Mouse (Mus musculus): ENCODE measurements at regions not wholly inside any gene's neighbourhood (a gene's known extent, or its start where the extent isn't known, plus 50 kb on each side); places are given as distances from the start of the nearest gene placed in this dataset.

DNA sequence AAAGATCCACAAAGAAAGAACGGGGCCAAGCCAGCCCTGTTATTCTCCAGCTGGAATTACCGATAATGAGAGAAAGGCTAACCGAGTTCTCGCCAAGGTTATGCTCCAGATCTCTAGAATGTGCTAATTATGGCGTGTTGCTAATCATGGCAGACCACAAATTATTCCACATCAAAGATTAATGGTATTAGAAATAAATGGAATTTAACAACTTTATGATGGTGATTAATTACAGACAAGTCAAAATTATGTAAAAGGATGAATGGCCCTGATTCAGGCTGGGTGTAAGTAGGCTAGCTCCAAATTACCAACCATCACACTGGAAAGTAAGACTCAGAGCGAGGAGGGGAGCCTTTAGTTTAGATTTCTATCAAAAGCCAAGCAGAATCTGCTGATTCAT is 151.0 kb upstream of the Stac start:
- in situ Hi-C loops (cut with MboI; ENCODE audit: unreplicated experiment in 2 of 2) = no loop called here

DNA sequence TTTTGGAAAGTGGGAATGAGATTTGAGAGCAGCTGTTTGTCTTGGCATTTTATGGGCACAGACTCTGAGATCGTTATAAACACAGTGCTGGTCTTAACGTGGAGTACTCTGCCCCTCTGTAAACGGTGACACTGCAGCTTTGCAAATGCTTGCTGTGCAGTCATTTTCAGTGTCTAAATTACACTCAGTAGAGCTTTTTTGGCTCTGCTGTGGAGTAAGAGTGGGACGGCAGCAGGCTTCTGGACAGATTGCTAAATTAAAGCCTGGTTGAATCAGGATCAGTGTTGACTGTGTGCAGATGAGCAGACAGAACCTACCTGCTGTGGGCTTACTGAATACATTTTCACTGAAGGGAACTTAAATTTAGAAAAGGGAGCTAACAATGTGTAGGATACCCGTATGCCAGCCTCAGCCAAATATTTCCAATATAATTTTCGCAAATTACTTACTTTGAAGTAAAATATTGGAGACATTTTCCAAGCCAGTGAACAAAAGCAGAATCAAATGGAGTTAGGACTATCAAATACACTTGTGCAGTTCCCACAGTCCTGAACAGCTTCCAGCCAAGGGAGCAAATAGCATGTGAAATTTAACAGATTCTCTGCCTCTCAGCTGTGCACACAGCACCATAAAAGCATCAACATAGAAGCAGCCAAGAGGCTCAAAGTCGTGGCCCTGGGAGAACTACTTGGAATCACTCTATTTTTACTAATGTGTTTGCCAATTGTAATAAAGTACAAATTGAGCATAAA is 148.1 kb upstream of the Stac start:
- in situ Hi-C loops (cut with MboI; ENCODE audit: unreplicated experiment in 2 of 2) = no loop called here

DNA sequence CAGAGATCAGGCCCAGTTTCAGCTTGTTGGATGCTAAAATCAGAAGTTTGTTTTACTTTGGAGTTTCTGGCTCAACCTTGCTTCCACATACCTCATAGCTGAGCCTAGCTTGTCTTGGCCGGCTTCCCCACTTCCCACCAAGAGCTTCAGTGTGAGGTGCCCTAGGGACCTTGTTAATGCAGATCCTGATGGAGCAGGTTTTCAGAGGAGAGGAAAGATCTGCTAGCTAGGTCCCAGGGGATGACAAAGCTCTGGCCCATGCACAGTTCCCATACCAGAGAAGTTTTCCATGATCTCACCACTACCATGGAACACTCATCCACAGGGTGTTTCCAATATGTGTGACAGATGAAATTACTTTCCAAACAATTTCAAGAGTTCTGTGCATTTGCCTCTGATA is 131.9 kb upstream of the Stac start:
- in situ Hi-C loops (cut with MboI; ENCODE audit: unreplicated experiment in 2 of 2) = no loop called here

DNA sequence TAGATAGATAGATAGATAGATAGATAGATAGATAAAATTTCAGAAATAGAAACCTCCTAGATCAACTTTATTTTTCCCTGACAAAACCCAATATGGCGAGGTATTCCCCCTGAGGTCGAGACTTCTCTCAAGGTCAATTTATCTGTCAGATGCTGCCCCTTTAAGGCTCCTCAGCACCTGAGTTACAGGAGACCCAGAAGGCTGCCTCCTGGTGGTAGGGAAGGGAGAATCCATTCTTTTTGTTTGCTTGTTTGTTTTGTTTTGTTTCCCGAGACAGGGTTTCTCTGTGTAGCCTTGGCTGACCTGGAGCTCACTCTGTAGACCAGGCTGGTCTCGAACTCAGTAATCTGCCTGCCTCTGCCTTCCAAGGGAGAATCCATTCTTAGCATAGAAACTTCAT is 127.3 kb upstream of the Stac start:
- in situ Hi-C loops (cut with MboI; ENCODE audit: unreplicated experiment in 2 of 2) = no loop called here

DNA sequence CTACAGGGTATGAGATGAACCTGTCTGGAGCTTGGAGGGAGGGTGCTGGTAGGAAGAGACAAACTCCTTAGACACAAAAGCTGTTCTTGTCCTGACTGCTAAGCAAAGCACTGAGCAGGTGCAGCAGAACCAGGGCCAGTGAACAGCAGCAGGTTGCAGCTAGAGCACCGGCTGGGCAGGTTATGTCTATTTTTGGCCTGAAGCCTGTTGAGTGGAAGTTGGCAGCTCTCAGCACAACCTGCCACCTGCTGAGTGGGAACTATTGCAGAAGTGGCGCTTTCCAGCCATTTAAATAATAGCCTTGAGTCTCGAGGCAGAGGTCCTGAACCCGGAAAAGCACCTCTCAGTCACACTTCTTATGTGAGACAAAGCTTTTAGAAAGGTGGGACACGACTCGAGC is 114.8 kb upstream of the Stac start:
- in situ Hi-C loops (cut with MboI; ENCODE audit: unreplicated experiment in 2 of 2) = no loop called here

DNA sequence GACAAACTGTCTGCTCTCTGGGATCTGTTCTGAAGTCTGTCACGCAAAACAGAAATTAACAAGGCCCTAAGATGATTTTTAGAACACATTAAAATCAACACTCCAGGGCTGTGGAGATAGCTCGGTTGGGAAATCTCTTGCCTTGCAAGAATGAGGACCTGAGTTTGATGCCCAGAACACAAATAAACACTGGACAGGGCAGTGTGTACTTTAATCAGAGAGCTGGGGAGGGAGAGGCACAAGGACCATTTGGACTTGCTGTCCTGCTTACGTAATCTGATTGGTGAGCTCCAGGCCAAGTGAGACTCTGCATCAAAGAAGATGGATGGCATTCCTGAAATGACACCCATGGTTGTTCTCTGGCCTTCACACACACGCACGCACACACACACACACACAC is 111.2 kb upstream of the Stac start:
- in situ Hi-C loops (cut with MboI; ENCODE audit: unreplicated experiment in 2 of 2) = no loop called here

DNA sequence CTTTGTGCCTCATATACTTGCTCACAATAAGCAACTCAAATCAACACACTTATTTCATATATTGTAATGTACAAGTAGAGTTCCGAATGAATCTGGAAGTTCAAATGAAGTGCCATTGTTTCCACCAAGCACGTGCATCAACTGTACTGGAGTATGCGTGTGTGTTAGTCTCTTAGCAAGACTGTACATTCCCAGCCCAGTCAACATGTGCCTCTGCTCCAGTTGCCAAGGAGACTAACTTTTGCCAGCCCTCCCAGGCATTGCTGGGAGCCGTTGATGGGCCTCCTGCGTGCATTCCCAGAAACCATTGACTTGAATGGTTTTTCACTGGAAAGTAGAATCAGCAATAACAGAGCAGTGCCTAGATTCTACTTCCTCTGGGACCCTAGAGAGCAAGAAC is 110.7 kb upstream of the Stac start:
- in situ Hi-C loops (cut with MboI; ENCODE audit: unreplicated experiment in 2 of 2) = no loop called here

DNA sequence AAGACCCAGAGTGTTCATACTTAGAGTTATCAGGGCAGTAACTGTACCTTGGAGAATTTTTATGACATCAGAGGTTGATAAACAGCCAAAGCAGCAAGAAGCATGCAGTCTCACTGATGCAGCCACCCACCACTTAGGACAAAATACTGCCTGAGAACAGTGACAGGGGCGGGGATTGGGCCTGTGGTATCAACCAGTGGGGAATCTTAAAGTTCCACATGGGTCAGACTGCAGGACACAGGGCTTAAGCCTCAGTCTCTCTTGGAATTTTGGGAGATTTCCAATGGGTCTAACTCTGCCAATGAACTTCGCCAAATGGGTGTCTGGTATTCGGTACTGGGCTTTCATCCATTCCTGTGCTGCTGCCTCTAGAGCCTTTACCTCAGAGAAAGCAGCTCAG is 88.8 kb upstream of the Stac start:
- in situ Hi-C loops (cut with MboI; ENCODE audit: unreplicated experiment in 2 of 2) = no loop called here

DNA sequence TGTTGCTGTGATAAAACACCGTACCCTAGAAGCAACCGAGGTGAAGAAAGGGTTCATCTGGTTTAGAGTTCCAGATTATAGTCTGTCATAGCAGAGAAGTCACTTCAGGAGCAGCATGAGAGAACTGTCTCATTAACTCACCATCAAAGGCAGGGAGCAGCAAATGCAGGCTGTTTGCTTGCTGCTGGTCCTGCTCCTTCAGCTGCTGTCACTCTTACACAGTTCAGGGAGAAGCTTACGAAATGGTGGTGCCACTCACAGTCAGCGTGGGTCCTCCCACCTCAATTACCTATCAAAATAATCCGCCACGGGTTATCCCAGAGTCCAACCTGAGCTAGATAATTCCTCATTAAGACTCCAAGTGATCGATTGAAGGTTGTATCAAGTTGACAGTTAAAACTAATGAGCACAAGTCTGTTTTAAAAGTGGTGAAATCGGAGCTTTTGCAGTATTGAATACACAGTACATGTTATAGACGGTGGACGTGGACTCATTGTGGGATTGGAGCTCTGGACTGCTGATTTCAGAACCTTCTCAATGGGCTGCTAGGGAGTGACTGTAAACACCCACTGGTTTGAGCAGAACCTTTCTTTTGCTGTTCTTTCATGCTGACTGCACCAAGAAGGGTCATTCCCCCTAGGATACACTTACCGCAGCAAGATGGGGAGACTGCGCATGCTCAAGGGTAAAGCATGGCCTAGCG is 87.4 kb upstream of the Stac start:
- in situ Hi-C loops (cut with MboI; ENCODE audit: unreplicated experiment in 2 of 2) = no loop called here

DNA sequence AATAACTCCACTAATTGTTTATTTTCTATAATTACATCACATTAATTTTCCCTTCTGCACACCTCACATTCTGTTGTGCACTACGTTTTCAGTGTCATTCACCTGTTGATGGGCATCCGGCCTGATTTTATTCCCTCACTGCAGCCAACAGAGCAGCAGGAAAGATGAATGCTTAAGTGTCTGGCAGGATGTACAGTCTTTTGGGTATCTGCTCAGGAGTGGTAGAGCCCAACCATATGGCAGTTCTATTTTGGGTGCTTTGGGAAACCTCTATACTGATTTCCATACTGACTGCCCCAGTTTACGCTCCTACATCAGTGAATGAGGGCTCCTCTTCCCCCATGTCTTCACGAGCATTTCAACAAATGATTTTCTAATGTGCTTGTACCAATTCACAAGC is 84.1 kb upstream of the Stac start:
- in situ Hi-C loops (cut with MboI; ENCODE audit: unreplicated experiment in 2 of 2) = no loop called here

DNA sequence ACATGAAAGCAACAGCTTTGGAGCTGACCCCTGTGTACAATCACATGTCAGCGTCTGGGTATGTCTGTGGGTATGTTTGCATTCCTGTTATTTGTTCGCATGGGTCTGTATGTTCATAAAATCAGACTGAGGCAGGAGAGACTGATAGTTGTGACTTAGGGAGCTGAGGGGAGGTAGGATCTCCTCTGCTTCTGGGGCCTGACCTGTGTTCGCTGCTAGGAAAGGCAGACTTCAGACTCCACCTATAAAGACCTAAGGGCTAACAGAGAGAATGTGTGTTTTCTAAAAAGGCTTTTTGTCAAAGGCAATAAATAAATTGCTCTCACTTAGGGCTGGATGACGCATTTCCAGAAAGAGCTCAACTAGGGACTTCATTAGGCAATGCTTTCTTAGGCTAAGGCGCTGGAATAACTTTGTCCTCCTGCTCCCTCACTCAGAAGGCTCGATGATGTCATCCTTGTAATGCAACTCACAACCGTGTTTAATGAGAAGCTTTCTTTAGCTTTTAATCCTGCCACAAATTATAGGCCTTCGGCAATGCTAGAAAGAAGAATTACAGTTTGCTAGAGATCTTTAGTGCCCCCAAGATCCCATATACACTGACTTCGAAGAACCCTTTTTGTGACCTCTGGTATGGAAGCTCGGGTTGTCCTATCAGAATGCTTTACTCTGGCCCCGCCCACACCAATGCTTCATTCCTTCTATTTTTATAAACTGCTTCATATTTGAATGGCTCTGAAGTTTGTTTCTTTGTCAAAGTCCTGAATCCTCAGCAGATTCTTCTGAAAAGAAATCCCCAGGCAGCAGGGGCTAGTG is 72.7 kb upstream of the Stac start:
- in situ Hi-C loops (cut with MboI; ENCODE audit: unreplicated experiment in 2 of 2) = no loop called here

DNA sequence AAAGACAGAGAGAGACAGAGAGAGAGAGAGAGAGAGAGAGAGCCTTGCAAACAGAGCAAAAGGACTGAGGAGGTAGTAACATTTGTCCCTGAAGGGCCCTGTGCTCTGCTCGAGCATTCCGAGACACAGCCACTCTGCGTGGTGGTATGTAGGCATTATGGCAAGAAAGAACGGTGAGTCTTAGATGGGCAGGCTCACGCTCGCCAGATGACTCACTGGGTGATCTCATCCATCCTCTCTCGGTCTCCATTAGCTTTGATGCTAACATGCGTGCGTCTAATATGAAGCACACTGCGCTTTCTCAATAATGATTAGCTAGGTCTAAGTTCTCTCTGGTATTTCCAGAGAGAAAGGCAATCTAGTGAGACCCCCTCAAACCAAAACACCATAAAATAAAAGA is 65.1 kb upstream of the Stac start:
- in situ Hi-C loops (cut with MboI; ENCODE audit: unreplicated experiment in 2 of 2) = no loop called here

DNA sequence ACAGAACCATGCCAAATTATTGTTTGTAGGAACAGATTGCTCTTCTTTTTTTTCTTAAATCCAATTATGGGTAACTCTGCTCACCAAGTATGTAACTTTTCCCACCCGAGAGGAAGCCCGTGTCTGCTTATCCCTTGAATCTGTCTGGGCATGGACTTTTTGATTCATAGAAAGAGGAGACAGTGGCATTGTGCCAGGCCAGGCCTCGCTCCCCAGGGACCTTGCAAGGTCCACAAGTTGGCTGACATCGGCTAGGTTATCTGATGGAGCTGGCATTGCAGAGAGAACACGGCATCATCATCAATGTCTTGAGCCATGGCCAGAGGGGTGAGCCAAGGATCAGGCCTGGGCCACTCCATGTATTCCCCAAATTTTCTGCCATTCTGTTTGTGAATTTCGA is 56.0 kb upstream of the Stac start:
- in situ Hi-C loops (cut with MboI; ENCODE audit: unreplicated experiment in 2 of 2) = no loop called here

DNA sequence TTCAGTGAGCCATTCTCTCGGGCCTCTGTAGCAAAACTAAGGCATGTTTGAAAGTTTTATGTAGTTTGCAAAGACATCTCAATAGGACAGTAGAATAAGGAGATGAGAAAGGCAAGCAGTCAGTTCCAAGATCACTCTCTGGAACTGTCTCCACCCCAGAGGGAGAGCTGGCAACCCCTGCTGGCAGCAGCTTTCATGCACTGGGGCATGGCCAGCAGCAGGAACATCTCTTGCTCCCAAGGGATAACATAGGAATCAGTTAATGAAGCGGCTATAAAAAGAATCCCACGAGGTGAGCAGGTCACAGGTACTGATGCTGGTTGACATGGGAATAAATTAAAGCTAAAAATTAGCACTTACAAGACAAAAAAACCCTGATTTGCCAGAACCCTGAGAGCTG is 55.1 kb upstream of the Stac start:
- in situ Hi-C loops (cut with MboI; ENCODE audit: unreplicated experiment in 2 of 2) = no loop called here
